Mouse (Mus musculus): ENCODE results near the gene Zfp974. TPM values are rescaled to one million over a fixed set of nuclear protein-coding genes. Genes with fewer than 3 reads are reported as not detected.

Zfp974 gene
- polyA plus RNA-seq, 1 experiment = 0.67 TPM

GRCm38 (mm10) chr7:27860396-27861235 is 68.6 kb downstream of the Zfp974 start:
- no peaks in the 10 kb centered on the region for H3K9me3 ChIP-seq
- TF ChIP-seq GATA1 (IDR thresholded peaks at IDR 0.05; ENCODE audit: borderline replicate concordance, low read length) (no peak), FLI1 (IDR thresholded peaks at IDR 0.05; ENCODE audit: low read length) (no peak)
- no peaks in the 10 kb centered on the region for H3K27me3 ChIP-seq (replicated peaks)
- H3K36me3 ChIP-seq (replicated peaks; ENCODE audit: low read length) = peaks cover 19% of the 10 kb centered on the region
- peak overlapping the region; percentile 95 for H3K4me3 ChIP-seq (replicated peaks)
- peaks cover 23% of the 10 kb centered on the region for H3K4me1 ChIP-seq

- peak overlapping the region; percentile 95 for H3K4me3 ChIP-seq (replicated peaks)
- H3K9me3 ChIP-seq = no peaks in the 10 kb centered on the region
- peaks cover 11% of the 10 kb centered on the region for H3K36me3 ChIP-seq (replicated peaks; ENCODE audit: low read length)
- H3K27me3 ChIP-seq (replicated peaks) = no peaks in the 10 kb centered on the region
- H3K4me1 ChIP-seq = peaks cover 23% of the 10 kb centered on the region
- TF ChIP-seq GATA1 (IDR thresholded peaks at IDR 0.05; ENCODE audit: borderline replicate concordance, low read length) = no peak
- TF ChIP-seq FLI1 (IDR thresholded peaks at IDR 0.05; ENCODE audit: low read length) = no peak
Measured at GRCm38 (mm10) chr7:27859301-27860251, 69.7 kb downstream of the Zfp974 start.

Other genes starting within 250 kb of the Zfp974 start
- 0.03 TPM in 1 of 2 replicates, not detected in the other for gene Zfp607b, start 240.1 kb downstream of the Zfp974 start, polyA plus RNA-seq (2012; ENCODE audit: insufficient read depth, low replicate concordance)
- not detected in 2 replicates for gene Zfp60, start 198.1 kb downstream of the Zfp974 start, polyA plus RNA-seq (2012; ENCODE audit: insufficient read depth, low replicate concordance)
- 0.03 TPM in 1 of 2 replicates, not detected in the other for gene Zfp626, start 122.3 kb downstream of the Zfp974 start, polyA plus RNA-seq (2012; ENCODE audit: insufficient read depth, low replicate concordance)
- not detected in 2 replicates for gene Zfp59, start 90.9 kb downstream of the Zfp974 start, polyA plus RNA-seq (2012; ENCODE audit: insufficient read depth, low replicate concordance)
- not detected in 2 replicates for gene Zfp607a, start 71.9 kb downstream of the Zfp974 start, polyA plus RNA-seq (2012; ENCODE audit: insufficient read depth, low replicate concordance)
- gene Zfp780b, start 49.7 kb upstream of the Zfp974 start, polyA plus RNA-seq (2012; ENCODE audit: insufficient read depth, low replicate concordance) = 0.16 TPM in 1 of 2 replicates, not detected in the other
- gene Zfp850, start 84.7 kb upstream of the Zfp974 start, polyA plus RNA-seq (2012; ENCODE audit: insufficient read depth, low replicate concordance) = 0.08 and 0.26 TPM in 2 replicates
- gene Psmc4, start 120.6 kb upstream of the Zfp974 start, polyA plus RNA-seq (2012; ENCODE audit: insufficient read depth, low replicate concordance) = 74.2 and 91.6 TPM in 2 replicates
- 0.04 TPM in 1 of 2 replicates, not detected in the other for gene Fcgbp, start 141.8 kb upstream of the Zfp974 start, polyA plus RNA-seq (2012; ENCODE audit: insufficient read depth, low replicate concordance)
- gene 9530053A07Rik, start 200.0 kb upstream of the Zfp974 start, polyA plus RNA-seq (2012; ENCODE audit: insufficient read depth, low replicate concordance) = not detected in 2 replicates
- 156 and 233 TPM in 2 replicates for gene Fbl, start 240.2 kb upstream of the Zfp974 start, polyA plus RNA-seq (2012; ENCODE audit: insufficient read depth, low replicate concordance)